Mouse (Mus musculus) midbrain, embryonic 12.5 days (tissue): ENCODE measurements around the gene Dhrs13. TPM values are rescaled to one million over a fixed set of nuclear protein-coding genes. Genes with fewer than 3 reads are reported as not detected.
"Not testable (repeated sequence)": the region's sequence is repeated elsewhere in the genome, so short reads cannot be mapped to it uniquely, and the experiment has no call there.

Source experiments
- ATAC-seq: fragments of 200-750 bp; cut with Nextera tagmentation; 2 replicates; pipeline ENCODE4 v1.8.0; 2017; ENCODE audit warnings: low read depth, moderate TSS enrichment, moderate library complexity; ENCODE audit not compliant: low FRiP score
- H3K27ac ChIP-seq: fragments of 300-500 bp; sonication (generic); replicated peaks from 2 replicates; pipeline ENCODE4 v1.5.1; 2016; ENCODE audit warnings: mild to moderate bottlenecking
- H3K27me3 ChIP-seq: fragments of 300-500 bp; sonication (generic); 2 replicates; pipeline ENCODE4 v1.6.1; 2016; ENCODE audit warnings: mild to moderate bottlenecking
- H3K36me3 ChIP-seq: fragments of 300-500 bp; sonication (generic); 2 replicates; pipeline ENCODE4 v1.6.1; 2016
- H3K4me1 ChIP-seq: fragments of 300-500 bp; sonication (generic); 2 replicates; pipeline ENCODE4 v1.6.1; 2016
- H3K4me2 ChIP-seq: fragments of 300-500 bp; sonication (generic); replicated peaks from 2 replicates; pipeline ENCODE4 v1.6.1; 2016; ENCODE audit warnings: mild to moderate bottlenecking, moderate library complexity
- H3K4me3 ChIP-seq: fragments of 300-500 bp; sonication (generic); 2 replicates; pipeline ENCODE4 v1.5.1; 2016; ENCODE audit warnings: mild to moderate bottlenecking
- H3K9ac ChIP-seq: fragments of 300-500 bp; sonication (generic); replicated peaks from 2 replicates; pipeline ENCODE4 v1.6.1; 2016; ENCODE audit warnings: mild to moderate bottlenecking, moderate library complexity
- H3K9me3 ChIP-seq: fragments of 300-500 bp; sonication (generic); 2 replicates; pipeline ENCODE4 v1.6.1; 2016; ENCODE audit warnings: mild to moderate bottlenecking
- WGBS: fragments of 180-500 bp; shearing (Covaris S2); methylation state at CpG from one replicate; pipeline ENCODE4 v1.1.7; 2016; 5-methylcytosine and 5-hydroxymethylcytosine counted together
- polyA plus RNA-seq: library from polyadenylated mRNA; unstranded; fragments of >200 nt; fragmentation: Nextera tagmentation; extraction: Ambion mirVana; gene quantifications from 2 replicates; pipeline ENCODE4 v1.2.1, GENCODE M21; 2016

Dhrs13 gene
- polyA plus RNA-seq, 1 experiment from 2014 or later = 23.1 TPM

- H3K4me1 ChIP-seq, H3K27me3 ChIP-seq, H3K4me3 ChIP-seq, ATAC-seq, H3K9ac ChIP-seq, H3K4me2 ChIP-seq, H3K9me3 ChIP-seq, H3K27ac ChIP-seq: not testable (repeated sequence)
- peaks cover 31% of the 10 kb centered on the region for H3K36me3 ChIP-seq
- 94% methylated on average over 4 of the region's 4 CpGs for WGBS
Measured at GRCm38 (mm10) chr11:78048637-78049036, 16.6 kb downstream of the Dhrs13 start.

- Histone ChIP-seq H3K9me3 (no peaks in the 10 kb centered on the region), H3K9ac (no peak overlapping the region), H3K36me3 (peaks cover 60% of the 10 kb centered on the region), H3K4me3 (no peak overlapping the region), H3K27me3 (no peaks in the 10 kb centered on the region), H3K4me1 (no peaks in the 10 kb centered on the region), H3K27ac (no peak overlapping the region), H3K4me2 (no peak overlapping the region)
- 95% methylated on average over 8 of the region's 8 CpGs for WGBS
- ATAC-seq = no peak
Measured at GRCm38 (mm10) chr11:78053078-78053477, 21.0 kb downstream of the Dhrs13 start.

GRCm38 (mm10) chr11:78056946-78057345 is 24.9 kb downstream of the Dhrs13 start:
- Histone ChIP-seq H3K4me1 (0 out of 2 replicates have a peak, but pooled peaks cover 2% of the 10 kb centered on the region), H3K36me3 (peaks cover 69% of the 10 kb centered on the region), H3K9me3 (no peaks in the 10 kb centered on the region), H3K4me3 (no peak overlapping the region), H3K4me2 (no peak overlapping the region), H3K27ac (no peak overlapping the region), H3K27me3 (no peaks in the 10 kb centered on the region), H3K9ac (no peak overlapping the region)
- ATAC-seq = no peak
- WGBS = 76% methylated on average over 8 of the region's 8 CpGs

- WGBS = 65% methylated on average over 9 of the region's 9 CpGs
- Histone ChIP-seq H3K27ac (no peak overlapping the region), H3K9ac (no peak overlapping the region), H3K36me3 (peaks cover 47% of the 10 kb centered on the region), H3K27me3 (no peaks in the 10 kb centered on the region), H3K4me3 (no peak overlapping the region), H3K4me2 (no peak overlapping the region), H3K4me1 (0 out of 2 replicates have a peak, but pooled peaks cover 4% of the 10 kb centered on the region), H3K9me3 (no peaks in the 10 kb centered on the region)
- ATAC-seq = no peak
Measured at GRCm38 (mm10) chr11:78059833-78060757, 28.0 kb downstream of the Dhrs13 start.

GRCm38 (mm10) chr11:78062563-78062962 is 30.5 kb downstream of the Dhrs13 start:
- Histone ChIP-seq H3K4me1 (0 out of 2 replicates have a peak, but pooled peaks cover 4% of the 10 kb centered on the region), H3K27me3 (no peaks in the 10 kb centered on the region), H3K36me3 (peaks cover 26% of the 10 kb centered on the region), H3K4me2 (no peak overlapping the region), H3K4me3 (no peak overlapping the region), H3K27ac (no peak overlapping the region), H3K9me3 (no peaks in the 10 kb centered on the region), H3K9ac (no peak overlapping the region)
- no peak for ATAC-seq
- 84% methylated on average over 1 of the region's 1 CpGs for WGBS

GRCm38 (mm10) chr11:78065906-78066305 is 33.8 kb downstream of the Dhrs13 start:
- no peak for ATAC-seq
- Histone ChIP-seq H3K4me2 (no peak overlapping the region), H3K27ac (no peak overlapping the region), H3K36me3 (no peaks in the 10 kb centered on the region), H3K4me3 (no peak overlapping the region), H3K9ac (no peak overlapping the region), H3K4me1 (0 out of 2 replicates have a peak, but pooled peaks cover 4% of the 10 kb centered on the region), H3K9me3 (no peaks in the 10 kb centered on the region), H3K27me3 (no peaks in the 10 kb centered on the region)
- WGBS = 47% methylated on average over 2 of the region's 2 CpGs

GRCm38 (mm10) chr11:78066641-78067040 is 34.6 kb downstream of the Dhrs13 start:
- H3K9ac ChIP-seq = no peak overlapping the region
- H3K4me3 ChIP-seq = no peak overlapping the region
- peaks cover 3% of the 10 kb centered on the region; the same call in 1 of the 2 replicates for H3K36me3 ChIP-seq
- no peak overlapping the region for H3K27ac ChIP-seq
- H3K4me1 ChIP-seq = 0 out of 2 replicates have a peak, but pooled peaks cover 4% of the 10 kb centered on the region
- no peaks in the 10 kb centered on the region for H3K27me3 ChIP-seq
- H3K9me3 ChIP-seq = no peaks in the 10 kb centered on the region
- WGBS = 65% methylated on average over 2 of the region's 2 CpGs
- no peak overlapping the region for H3K4me2 ChIP-seq
- no peak for ATAC-seq

- no peaks in the 10 kb centered on the region for H3K27me3 ChIP-seq
- H3K4me3 ChIP-seq = no peak overlapping the region
- no peaks in the 10 kb centered on the region for H3K9me3 ChIP-seq
- H3K4me1 ChIP-seq = no peaks in the 10 kb centered on the region
- no peak overlapping the region for H3K27ac ChIP-seq
- no peak overlapping the region for H3K4me2 ChIP-seq
- 79% methylated on average over 5 of the region's 5 CpGs for WGBS
- H3K9ac ChIP-seq = no peak overlapping the region
- ATAC-seq = no peak
- H3K36me3 ChIP-seq = peaks cover 11% of the 10 kb centered on the region; the same call in 1 of the 2 replicates
Measured at GRCm38 (mm10) chr11:78067566-78067965, 35.5 kb downstream of the Dhrs13 start.

- peaks cover 26% of the 10 kb centered on the region for H3K36me3 ChIP-seq
- H3K4me3 ChIP-seq = no peak overlapping the region
- no peak overlapping the region for H3K9ac ChIP-seq
- H3K9me3 ChIP-seq = no peaks in the 10 kb centered on the region
- 87% methylated on average over 5 of the region's 5 CpGs for WGBS
- no peak overlapping the region for H3K27ac ChIP-seq
- no peak for ATAC-seq
- no peaks in the 10 kb centered on the region for H3K27me3 ChIP-seq
- no peaks in the 10 kb centered on the region for H3K4me1 ChIP-seq
- H3K4me2 ChIP-seq = no peak overlapping the region
Measured at GRCm38 (mm10) chr11:78069130-78069529, 37.0 kb downstream of the Dhrs13 start.

GRCm38 (mm10) chr11:78069646-78070045 is 37.6 kb downstream of the Dhrs13 start:
- ATAC-seq = no peak
- Histone ChIP-seq H3K27ac (no peak overlapping the region), H3K9ac (no peak overlapping the region), H3K4me3 (no peak overlapping the region), H3K4me1 (no peaks in the 10 kb centered on the region), H3K9me3 (no peaks in the 10 kb centered on the region), H3K27me3 (no peaks in the 10 kb centered on the region), H3K4me2 (no peak overlapping the region), H3K36me3 (peaks cover 31% of the 10 kb centered on the region)
- 87% methylated on average over 6 of the region's 6 CpGs for WGBS

- H3K27ac ChIP-seq = no peak overlapping the region
- no peak for ATAC-seq
- no peaks in the 10 kb centered on the region for H3K4me1 ChIP-seq
- no peaks in the 10 kb centered on the region for H3K9me3 ChIP-seq
- peaks cover 53% of the 10 kb centered on the region for H3K36me3 ChIP-seq
- no peak overlapping the region for H3K9ac ChIP-seq
- WGBS = 85% methylated on average over 5 of the region's 5 CpGs
- H3K4me3 ChIP-seq = no peak overlapping the region
- no peak overlapping the region for H3K4me2 ChIP-seq
- H3K27me3 ChIP-seq = no peaks in the 10 kb centered on the region
Measured at GRCm38 (mm10) chr11:78071938-78072337, 39.9 kb downstream of the Dhrs13 start.

- no peak overlapping the region for H3K9ac ChIP-seq
- no peak overlapping the region for H3K27ac ChIP-seq
- H3K4me3 ChIP-seq = no peak overlapping the region
- no peaks in the 10 kb centered on the region for H3K27me3 ChIP-seq
- peaks cover 58% of the 10 kb centered on the region for H3K36me3 ChIP-seq
- H3K4me1 ChIP-seq = no peaks in the 10 kb centered on the region
- no peaks in the 10 kb centered on the region for H3K9me3 ChIP-seq
- no peak for ATAC-seq
- 26% methylated on average over 6 of the region's 6 CpGs for WGBS
- H3K4me2 ChIP-seq = no peak overlapping the region
Measured at GRCm38 (mm10) chr11:78072425-78073130, 40.5 kb downstream of the Dhrs13 start.
